Mouse (Mus musculus) limb, embryonic 11.5 days (tissue): Measurements from ENCODE around the gene Gm11938. TPM values are rescaled to one million over a fixed set of nuclear protein-coding genes. Genes with fewer than 3 reads are reported as not detected.
A peak's percentile ranks its signal among the peaks of the same experiment; 100 is the strongest.

Experiments used
- ATAC-seq: fragments of 200-750 bp; cut with Nextera tagmentation; 2 replicates; pipeline ENCODE4 v1.8.0; 2017; ENCODE audit warnings: low read depth; ENCODE audit not compliant: insufficient number of reproducible peaks, low FRiP score, low TSS enrichment
- DNase-seq: peaks from one replicate; pipeline ENCODE4 v3.0.0-alpha.2; 2015; ENCODE audit warnings: low spot score
- H3K27ac ChIP-seq: fragments of 300-500 bp; sonication (generic); replicated peaks from 2 replicates; pipeline ENCODE4 v1.5.1; 2014; ENCODE audit warnings: low read depth, mild to moderate bottlenecking, low read length
- H3K27me3 ChIP-seq: fragments of 300-500 bp; sonication (generic); 2 replicates; pipeline ENCODE4 v1.6.1; 2014; ENCODE audit warnings: mild to moderate bottlenecking, low read length, mixed read lengths; ENCODE audit not compliant: control insufficient read depth, insufficient read depth
- H3K36me3 ChIP-seq: fragments of 300-500 bp; sonication (generic); 2 replicates; pipeline ENCODE4 v1.6.1; 2014; ENCODE audit warnings: mild to moderate bottlenecking, low read length, moderate library complexity, mixed read lengths; ENCODE audit not compliant: control insufficient read depth, insufficient read depth
- H3K4me1 ChIP-seq: fragments of 300-500 bp; sonication (generic); 2 replicates; pipeline ENCODE4 v1.6.1; 2014; ENCODE audit warnings: low read length, mixed read lengths; ENCODE audit not compliant: control insufficient read depth, insufficient read depth
- H3K4me2 ChIP-seq: fragments of 300-500 bp; sonication (generic); 2 replicates; pipeline ENCODE4 v1.6.1; 2014; ENCODE audit warnings: low read depth, mild to moderate bottlenecking, moderate library complexity; ENCODE audit not compliant: severe bottlenecking
- H3K4me3 ChIP-seq: fragments of 300-500 bp; sonication (generic); 2 replicates; pipeline ENCODE4 v1.5.1; 2014; ENCODE audit warnings: low read depth, low read length
- H3K9ac ChIP-seq: fragments of 300-500 bp; sonication (generic); 2 replicates; pipeline ENCODE4 v1.6.1; 2014; ENCODE audit warnings: mild to moderate bottlenecking, low read length
- H3K9me3 ChIP-seq: fragments of 300-500 bp; sonication (generic); 2 replicates; pipeline ENCODE4 v1.6.1; 2016; ENCODE audit warnings: low read length; ENCODE audit not compliant: control insufficient read depth
- WGBS: fragments of 180-500 bp; shearing (Covaris S2); extraction: QIAGEN DNeasy Blood & Tissue Kit; methylation state at CpG from one replicate; pipeline ENCODE4 v1.1.7; 2014; 5-methylcytosine and 5-hydroxymethylcytosine counted together
- polyA plus RNA-seq: library from polyadenylated mRNA; unstranded; fragments of >200 nt; fragmentation: Nextera tagmentation; extraction: Ambion mirVana; gene quantifications from 2 replicates; pipeline ENCODE4 v1.2.1, GENCODE M21; 2014

The Gm11938 gene
- polyA plus RNA-seq, 1 experiment from 2014 or later, result not detected

DNA sequence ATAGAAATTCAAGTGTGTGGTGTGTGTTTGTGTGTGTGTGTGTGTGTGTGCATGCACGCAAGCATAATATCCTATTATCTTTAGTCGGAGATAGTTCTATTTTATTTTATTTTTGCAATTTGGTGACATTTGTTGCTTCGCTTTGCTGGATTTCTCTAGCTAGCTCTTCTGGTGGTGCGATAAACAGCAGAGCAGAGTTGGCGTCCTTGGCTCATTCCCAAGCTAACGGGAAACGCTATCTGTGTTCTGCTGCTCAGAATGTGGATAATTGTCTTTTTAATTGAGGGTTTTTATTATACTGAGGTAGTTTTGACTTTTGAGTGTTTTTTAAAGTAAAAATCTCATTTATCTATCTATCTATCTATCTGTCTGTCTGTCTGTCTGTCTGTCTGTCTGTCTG, 18.0 kb downstream of the Gm11938 start:
- Histone ChIP-seq H3K9me3 (no peaks in the 10 kb centered on the region), H3K4me2 (no peak overlapping the region), H3K4me3 (no peak overlapping the region), H3K4me1 (no peaks in the 10 kb centered on the region), H3K9ac (no peak overlapping the region), H3K27ac (no peak overlapping the region), H3K36me3 (no peaks in the 10 kb centered on the region), H3K27me3 (no peaks in the 10 kb centered on the region)
- ATAC-seq, result no peak
- no peak for DNase-seq
- 89% methylated on average over 7 of the region's 7 CpGs for WGBS

DNA sequence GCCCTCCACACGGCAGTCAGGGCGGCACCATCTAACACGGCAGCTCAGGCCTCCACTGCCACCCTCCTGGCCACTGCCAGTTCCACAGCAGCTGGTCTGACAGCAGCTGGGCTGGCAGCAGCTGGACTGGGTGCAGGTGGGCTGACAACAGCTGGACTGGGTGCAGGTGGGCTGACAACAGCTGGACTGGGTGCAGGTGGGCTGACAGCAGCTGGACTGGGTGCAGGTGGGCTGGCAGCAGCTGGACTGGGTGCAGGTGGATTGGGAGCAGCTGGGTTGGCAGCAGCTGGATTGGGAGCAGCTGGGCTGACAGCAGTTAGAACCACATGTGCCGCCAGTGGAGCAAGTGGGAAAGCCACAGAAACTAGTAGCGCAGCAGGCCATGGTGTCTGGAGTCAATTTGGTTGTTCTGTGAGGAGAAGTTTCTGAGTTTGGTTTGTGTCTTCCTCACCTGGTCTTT, 19.8 kb downstream of the Gm11938 start, which contains the start of gene Krtap1-4:
Krtap1-4 (minus strand) TSS at position 410 of the 460 bp plus-strand sequence.
- Histone ChIP-seq H3K9me3 (no peaks in the 10 kb centered on the region), H3K27me3 (no peaks in the 10 kb centered on the region), H3K4me3 (no peak within 1 kb of the TSS), H3K4me1 (no peaks in the 10 kb centered on the region), H3K4me2 (no peak within 1 kb of the TSS), H3K36me3 (no peaks in the 10 kb centered on the region), H3K27ac (no peak within 1 kb of the TSS), H3K9ac (no peak within 1 kb of the TSS)
- WGBS, result 65% methylated on average over 5 of the region's 5 CpGs
- DNase-seq, result peak; percentile 20
- ATAC-seq, result no peak

DNA sequence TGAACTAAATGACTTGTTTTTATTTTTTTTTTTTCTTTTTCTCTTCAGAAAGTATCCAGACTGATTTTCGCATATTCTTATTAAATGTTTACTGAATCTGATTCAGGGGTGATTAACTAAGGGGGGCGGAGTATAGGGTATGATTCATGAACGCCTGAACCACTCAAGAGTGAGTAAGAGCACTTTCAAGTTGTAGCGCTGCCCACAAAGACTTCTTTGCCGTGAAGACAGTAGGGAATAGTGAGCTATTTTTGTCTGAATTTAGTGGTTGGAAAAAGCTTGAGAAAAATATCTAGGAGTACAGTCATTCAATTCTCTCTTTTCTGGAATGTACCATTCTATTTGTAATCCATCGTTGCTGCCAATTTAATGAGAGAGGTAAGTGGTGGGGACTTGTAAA, 21.5 kb downstream of the Gm11938 start:
- Histone ChIP-seq H3K9ac (no peak overlapping the region), H3K9me3 (no peaks in the 10 kb centered on the region), H3K4me2 (no peak overlapping the region), H3K27me3 (no peaks in the 10 kb centered on the region), H3K36me3 (no peaks in the 10 kb centered on the region), H3K4me3 (no peak overlapping the region), H3K27ac (no peak overlapping the region), H3K4me1 (no peaks in the 10 kb centered on the region)
- ATAC-seq (no peak), DNase-seq (no peak)
- 89% methylated on average over 6 of the region's 6 CpGs for WGBS

DNA sequence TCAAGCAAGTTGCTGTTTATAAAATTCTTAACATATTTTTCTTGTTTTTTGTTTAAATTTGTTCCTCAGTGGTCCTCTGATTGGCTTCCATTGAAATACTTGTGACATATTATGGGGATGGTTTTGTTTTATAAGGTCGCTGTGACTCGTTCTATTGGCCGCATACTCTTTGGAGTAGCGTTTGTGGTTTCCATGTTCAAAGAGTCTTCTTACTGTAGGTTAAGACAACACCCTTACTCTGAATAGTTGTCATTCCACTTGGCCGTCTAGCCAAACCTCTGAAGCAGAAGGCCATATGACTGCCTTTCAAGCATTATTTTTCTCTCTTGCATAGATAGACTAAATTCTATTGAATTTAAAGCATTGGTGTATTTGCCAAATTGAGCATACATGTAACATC, 22.1 kb downstream of the Gm11938 start:
- Histone ChIP-seq H3K27me3 (no peaks in the 10 kb centered on the region), H3K36me3 (no peaks in the 10 kb centered on the region), H3K9ac (no peak overlapping the region), H3K4me1 (no peaks in the 10 kb centered on the region), H3K27ac (no peak overlapping the region), H3K4me3 (no peak overlapping the region), H3K9me3 (no peaks in the 10 kb centered on the region), H3K4me2 (no peak overlapping the region)
- ATAC-seq, result no peak
- 94% methylated on average over 5 of the region's 5 CpGs for WGBS
- no peak for DNase-seq

DNA sequence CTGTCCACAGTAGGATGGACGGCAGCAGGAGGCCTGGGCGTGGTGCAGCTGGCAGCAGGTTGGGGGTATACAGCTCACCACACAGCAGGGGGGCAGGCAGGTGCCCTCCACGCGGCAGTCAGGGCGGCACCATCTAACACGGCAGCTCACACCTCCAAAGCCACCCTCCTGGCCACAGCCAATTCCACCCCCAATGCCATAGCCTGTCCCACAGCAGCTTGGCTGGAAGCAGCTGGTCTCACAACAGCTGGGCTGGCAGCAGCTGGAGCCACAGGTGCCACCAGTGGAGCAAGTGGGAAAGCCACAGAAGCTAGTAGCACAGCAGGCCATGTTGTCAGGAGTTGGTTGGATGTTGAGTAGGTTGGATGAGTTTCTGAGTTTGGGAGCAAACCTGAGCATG, 22.5 kb downstream of the Gm11938 start, which contains the start of gene Krtap1-5:
Krtap1-5 (minus strand) TSS at position 381 of the 400 bp plus-strand sequence.
- no peaks in the 10 kb centered on the region for H3K9me3 ChIP-seq
- no peak within 1 kb of the TSS for H3K27ac ChIP-seq
- no peak within 1 kb of the TSS for H3K4me2 ChIP-seq
- no peaks in the 10 kb centered on the region for H3K36me3 ChIP-seq
- no peak within 1 kb of the TSS for H3K9ac ChIP-seq
- DNase-seq (no peak), ATAC-seq (no peak)
- no peaks in the 10 kb centered on the region for H3K4me1 ChIP-seq
- no peak within 1 kb of the TSS for H3K4me3 ChIP-seq
- H3K27me3 ChIP-seq, result no peaks in the 10 kb centered on the region
- 77% methylated on average over 6 of the region's 6 CpGs for WGBS

DNA sequence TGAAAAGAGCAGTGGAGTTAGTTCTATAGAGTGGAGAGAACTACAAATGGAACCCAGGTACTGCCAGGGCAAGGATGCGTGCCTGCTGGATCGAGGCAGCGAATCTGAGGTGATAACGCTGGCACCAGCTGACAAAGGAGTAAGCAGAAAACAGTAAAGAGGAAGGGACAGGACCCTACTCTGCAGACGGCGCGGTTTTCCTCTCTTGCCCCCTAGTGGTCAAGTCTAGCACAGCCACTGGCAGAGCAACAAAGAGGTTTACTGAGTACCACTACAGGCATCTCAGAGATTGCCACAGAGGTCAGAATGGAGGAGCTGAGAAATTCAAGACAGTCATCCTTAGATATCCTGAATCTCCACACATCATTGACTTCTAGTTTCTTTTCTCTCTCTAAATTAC, 29.0 kb downstream of the Gm11938 start:
- Histone ChIP-seq H3K27ac (no peak overlapping the region), H3K4me3 (no peak overlapping the region), H3K36me3 (no peaks in the 10 kb centered on the region), H3K4me1 (no peaks in the 10 kb centered on the region), H3K9ac (no peak overlapping the region), H3K9me3 (no peaks in the 10 kb centered on the region), H3K4me2 (peak overlapping the region; percentile 33; the same call in 1 of the 2 replicates), H3K27me3 (no peaks in the 10 kb centered on the region)
- WGBS, result 6% methylated on average over 7 of the region's 7 CpGs
- DNase-seq, result peak; percentile 90
- ATAC-seq, result peak; percentile 62; the same call in 1 of the 2 replicates

DNA sequence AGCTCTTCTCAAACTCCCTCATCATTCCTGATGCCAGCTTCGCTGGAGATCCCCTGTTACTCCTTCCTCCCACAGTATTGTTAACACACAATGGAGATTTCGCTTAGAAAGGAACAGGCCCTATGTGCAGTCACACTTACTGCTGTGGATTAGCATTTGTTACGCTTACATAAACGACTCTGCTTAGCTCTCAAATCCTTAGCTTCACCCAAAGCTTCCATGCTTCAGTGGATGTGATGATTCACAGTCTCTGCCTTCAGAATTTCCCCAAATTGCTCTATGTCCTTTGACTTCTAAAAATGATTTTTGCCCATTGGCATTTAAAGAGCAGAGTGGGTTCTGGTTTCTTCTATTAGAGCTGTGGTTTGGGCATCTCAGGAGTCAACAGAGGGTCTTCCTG, 29.9 kb downstream of the Gm11938 start:
- no peaks in the 10 kb centered on the region for H3K9me3 ChIP-seq
- no peak overlapping the region for H3K9ac ChIP-seq
- no peak overlapping the region for H3K4me2 ChIP-seq
- 74% methylated on average over 4 of the region's 4 CpGs for WGBS
- ATAC-seq (no peak), DNase-seq (no peak)
- H3K4me1 ChIP-seq, result no peaks in the 10 kb centered on the region
- no peak overlapping the region for H3K27ac ChIP-seq
- H3K4me3 ChIP-seq, result no peak overlapping the region
- no peaks in the 10 kb centered on the region for H3K36me3 ChIP-seq
- no peaks in the 10 kb centered on the region for H3K27me3 ChIP-seq

DNA sequence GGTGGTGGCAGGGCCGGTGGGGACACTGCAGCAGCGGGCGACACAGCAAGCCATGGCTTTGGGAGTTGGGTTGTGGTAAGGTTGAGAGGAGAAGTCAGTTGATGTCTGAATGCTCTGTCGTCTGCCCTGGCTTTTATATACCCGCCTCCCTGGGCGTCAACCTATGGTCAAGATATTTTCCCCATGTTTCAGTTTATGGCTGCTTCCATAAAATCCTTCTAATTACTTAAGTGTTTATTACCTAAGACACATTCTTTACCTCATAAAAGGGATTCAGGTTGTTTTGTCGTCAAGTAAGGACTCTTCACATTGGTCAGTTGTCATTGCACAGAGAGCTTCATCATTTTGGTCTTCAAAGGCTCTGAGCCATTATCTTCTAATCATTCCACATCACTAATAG, 36.6 kb downstream of the Gm11938 start, which contains the start of gene Krtap3-1:
Krtap3-1 (minus strand) TSS at position 101 of the 400 bp plus-strand sequence.
- Histone ChIP-seq H3K9ac (no peak within 1 kb of the TSS), H3K4me1 (no peaks in the 10 kb centered on the region), H3K4me3 (no peak within 1 kb of the TSS), H3K36me3 (no peaks in the 10 kb centered on the region), H3K27me3 (no peaks in the 10 kb centered on the region), H3K9me3 (no peaks in the 10 kb centered on the region), H3K27ac (no peak within 1 kb of the TSS), H3K4me2 (no peak within 1 kb of the TSS)
- WGBS, result 73% methylated on average over 7 of the region's 7 CpGs
- DNase-seq (no peak), ATAC-seq (no peak)

DNA sequence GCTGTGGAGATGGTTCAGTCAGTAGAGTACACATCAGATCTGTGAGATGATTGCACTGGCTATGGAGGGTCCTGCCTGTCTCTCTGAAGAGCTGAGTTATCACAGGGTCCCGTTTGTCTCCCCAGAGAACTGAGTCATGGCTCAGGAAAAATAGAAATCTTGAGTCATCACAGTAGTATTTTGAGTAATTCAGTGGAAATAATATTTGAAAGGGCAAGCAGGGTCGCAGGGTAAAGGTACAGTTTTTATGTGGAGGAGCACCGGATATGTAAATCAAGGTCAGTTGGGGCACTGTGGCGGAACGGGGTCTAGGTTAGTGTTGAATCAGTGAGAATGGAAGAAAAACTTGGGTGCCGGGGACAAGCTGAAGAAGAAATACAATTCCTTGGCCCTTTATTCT, 40.5 kb downstream of the Gm11938 start:
- Histone ChIP-seq H3K27me3 (no peaks in the 10 kb centered on the region), H3K4me1 (no peaks in the 10 kb centered on the region), H3K4me3 (no peak overlapping the region), H3K4me2 (no peak overlapping the region), H3K36me3 (no peaks in the 10 kb centered on the region), H3K9ac (no peak overlapping the region), H3K27ac (no peak overlapping the region), H3K9me3 (no peaks in the 10 kb centered on the region)
- no peak for DNase-seq
- no peak for ATAC-seq
- 81% methylated on average over 6 of the region's 6 CpGs for WGBS
